Mouse (Mus musculus): ENCODE results near the gene 4932411N23Rik. TPM values are rescaled to one million over a fixed set of nuclear protein-coding genes. Genes with fewer than 3 reads are reported as not detected.
"Not testable (repeated sequence)": the region's sequence is repeated elsewhere in the genome, so short reads cannot be mapped to it uniquely, and the experiment has no call there.

The 4932411N23Rik gene
- total RNA-seq (2015) (not detected in 2 replicates), total RNA-seq (2017) (not detected in 2 replicates)

- ATAC-seq (ENCODE audit: poor library complexity, severe bottlenecking) = no peak
These were observed at the start of gene 4932411N23Rik for GRCm38 (mm10) chrX:126815768-126816167. Gene 4932411N23Rik, minus strand, starts transcription at chrX:126815868.

GRCm38 (mm10) chrX:126779895-126780294 is 35.8 kb downstream of the 4932411N23Rik start:
- no peak for ATAC-seq (ENCODE audit: poor library complexity, severe bottlenecking)

- not testable (repeated sequence) for ATAC-seq (ENCODE audit: poor library complexity, severe bottlenecking)
These were observed 38.0 kb downstream of the 4932411N23Rik start for GRCm38 (mm10) chrX:126777643-126778042.

- ATAC-seq (ENCODE audit: poor library complexity, severe bottlenecking) = not testable (repeated sequence)
These were observed 40.8 kb downstream of the 4932411N23Rik start for GRCm38 (mm10) chrX:126774846-126775245.

- ATAC-seq (ENCODE audit: poor library complexity, severe bottlenecking) = not testable (repeated sequence)
These were observed 42.2 kb downstream of the 4932411N23Rik start for GRCm38 (mm10) chrX:126773511-126773910.

Other genes starting within 250 kb of the 4932411N23Rik start
- gene Gm382, start 224.1 kb upstream of the 4932411N23Rik start, total RNA-seq (2015) = not detected in 2 replicates
- gene Gm382, start 224.1 kb upstream of the 4932411N23Rik start, total RNA-seq (2017) = not detected in 2 replicates